Mouse (Mus musculus) embryo, embryonic 11.5 days (tissue): Measurements from ENCODE around the gene Car10.

Source experiments
- DNase-seq: peaks from one replicate; pipeline ENCODE4 v3.0.0-alpha.2; 2012; ENCODE audit warnings: low read depth, low spot score

The Car10 gene

GRCm38 (mm10) chr11:93571917-93572641 is 474.3 kb downstream of the Car10 start:
- no peak for DNase-seq

- DNase-seq, result no peak
These were observed 479.6 kb downstream of the Car10 start for GRCm38 (mm10) chr11:93577441-93577840.

- DNase-seq, result no peak
These were observed 481.8 kb downstream of the Car10 start for GRCm38 (mm10) chr11:93579626-93580025.

GRCm38 (mm10) chr11:93581326-93581725 is 483.5 kb downstream of the Car10 start:
- DNase-seq, result no peak

- no peak for DNase-seq
These were observed 490.0 kb downstream of the Car10 start for GRCm38 (mm10) chr11:93587788-93588187.

- no peak for DNase-seq
These were observed 492.8 kb downstream of the Car10 start for GRCm38 (mm10) chr11:93590652-93591051.

GRCm38 (mm10) chr11:93594033-93594432 is 496.2 kb downstream of the Car10 start:
- DNase-seq, result no peak

GRCm38 (mm10) chr11:93598175-93598574 is 500.3 kb downstream of the Car10 start:
- no peak for DNase-seq

GRCm38 (mm10) chr11:93599755-93600154 is 501.9 kb downstream of the Car10 start:
- DNase-seq, result no peak

GRCm38 (mm10) chr11:93603575-93603974 is 505.7 kb downstream of the Car10 start:
- DNase-seq, result no peak

GRCm38 (mm10) chr11:93607111-93607510 is 509.3 kb downstream of the Car10 start:
- DNase-seq, result no peak

GRCm38 (mm10) chr11:93608716-93609115 is 510.9 kb downstream of the Car10 start:
- no peak for DNase-seq

- no peak for DNase-seq
These were observed 514.2 kb downstream of the Car10 start for GRCm38 (mm10) chr11:93612071-93612470.

- no peak for DNase-seq
These were observed 517.0 kb downstream of the Car10 start for GRCm38 (mm10) chr11:93614851-93615250.

- DNase-seq, result no peak
These were observed 525.8 kb downstream of the Car10 start for GRCm38 (mm10) chr11:93623605-93624004.

GRCm38 (mm10) chr11:93639410-93639809 is 541.6 kb downstream of the Car10 start:
- no peak for DNase-seq

- DNase-seq, result no peak
These were observed 543.1 kb downstream of the Car10 start for GRCm38 (mm10) chr11:93640954-93641353.

- DNase-seq, result no peak
These were observed 544.5 kb downstream of the Car10 start for GRCm38 (mm10) chr11:93642331-93642730.

- DNase-seq, result no peak
These were observed 545.2 kb downstream of the Car10 start for GRCm38 (mm10) chr11:93643006-93643405.

- no peak for DNase-seq
These were observed 545.6 kb downstream of the Car10 start for GRCm38 (mm10) chr11:93643436-93643835.

- DNase-seq, result no peak
These were observed 548.4 kb downstream of the Car10 start for GRCm38 (mm10) chr11:93646216-93646615.
